Mouse (Mus musculus): ENCODE results near the gene Actr6.

GRCm38 (mm10) chr10:89731341-89731740 lies 754 bp downstream of the Actr6 start:
- TF ChIP-seq CTCF (IDR thresholded peaks at IDR 0.05; ENCODE audit: extremely low read depth, insufficient read depth, low read length), result no peak
- TF ChIP-seq POLR2A (IDR thresholded peaks at IDR 0.05; ENCODE audit: extremely low read depth, insufficient read depth, low read length), result no peak

All from cortical plate, adult 2 months (tissue).